Mouse (Mus musculus) forebrain, embryonic 14.5 days (tissue): Measurements from ENCODE around the gene Gm21860. TPM values are rescaled to one million over a fixed set of nuclear protein-coding genes. Genes with fewer than 3 reads are reported as not detected.
A peak's percentile ranks its signal among the peaks of the same experiment; 100 is the strongest.
"Not testable (repeated sequence)": the region's sequence is repeated elsewhere in the genome, so short reads cannot be mapped to it uniquely, and the experiment has no call there.

Source experiments
- ATAC-seq: fragments of 200-750 bp; cut with Nextera tagmentation; 2 replicates; pipeline ENCODE4 v1.8.0; 2017; ENCODE audit warnings: mild to moderate bottlenecking, moderate library complexity
- DNase-seq: peaks from one replicate; pipeline ENCODE4 v3.0.0-alpha.2; 2015; ENCODE audit warnings: low spot score
- H3K27ac ChIP-seq: fragments of 300-500 bp; sonication (generic); 2 replicates; pipeline ENCODE4 v1.5.1; 2014; ENCODE audit warnings: low read depth, mild to moderate bottlenecking, control low read depth, low read length, moderate library complexity
- H3K27me3 ChIP-seq: fragments of 300-500 bp; sonication (generic); replicated peaks from 2 replicates; pipeline ENCODE4 v1.6.1; 2014; ENCODE audit warnings: low read length, control low read depth, mixed read lengths; ENCODE audit not compliant: control insufficient read depth, insufficient read depth
- H3K36me3 ChIP-seq: fragments of 300-500 bp; sonication (generic); 2 replicates; pipeline ENCODE4 v1.6.1; 2014; ENCODE audit warnings: low read length, control low read depth; ENCODE audit not compliant: control insufficient read depth, insufficient read depth
- H3K4me1 ChIP-seq: fragments of 300-500 bp; sonication (generic); 2 replicates; pipeline ENCODE4 v1.6.1; 2014; ENCODE audit warnings: antibody characterized with exemption, low read length, control low read depth; ENCODE audit not compliant: control insufficient read depth, insufficient read depth
- H3K4me2 ChIP-seq: fragments of 300-500 bp; sonication (generic); 2 replicates; pipeline ENCODE4 v1.6.1; 2014; ENCODE audit warnings: mild to moderate bottlenecking, control low read depth, low read length
- H3K4me3 ChIP-seq: fragments of 300-500 bp; sonication (generic); 2 replicates; pipeline ENCODE4 v1.5.1; 2014; ENCODE audit warnings: low read depth, low read length, control low read depth
- H3K9ac ChIP-seq: fragments of 300-500 bp; sonication (generic); 2 replicates; pipeline ENCODE4 v1.6.1; 2014; ENCODE audit warnings: mild to moderate bottlenecking, low read length, control low read depth, moderate library complexity
- H3K9me3 ChIP-seq: fragments of 300-500 bp; sonication (generic); replicated peaks from 2 replicates; pipeline ENCODE4 v1.6.1; 2016; ENCODE audit warnings: low read length, control low read depth, mixed read lengths; ENCODE audit not compliant: control insufficient read depth
- WGBS: fragments of 180-500 bp; shearing (Covaris S2); extraction: QIAGEN DNeasy Blood & Tissue Kit; methylation state at CpG from one replicate; pipeline ENCODE4 v1.1.7; 2014; 5-methylcytosine and 5-hydroxymethylcytosine counted together
- polyA plus RNA-seq: library from polyadenylated mRNA; unstranded; fragments of >200 nt; fragmentation: Nextera tagmentation; extraction: Ambion mirVana; gene quantifications from 2 replicates; pipeline ENCODE4 v1.2.1, GENCODE M21; 2014

The Gm21860 gene
- polyA plus RNA-seq, 1 experiment from 2014 or later = not detected

GRCm38 (mm10) chrY:90741006-90741405, 13.6 kb downstream of the Gm21860 start:
- peaks cover 42% of the 10 kb centered on the region for H3K9me3 ChIP-seq
- WGBS = 84% methylated on average over 38 of the region's 38 CpGs

DNA sequence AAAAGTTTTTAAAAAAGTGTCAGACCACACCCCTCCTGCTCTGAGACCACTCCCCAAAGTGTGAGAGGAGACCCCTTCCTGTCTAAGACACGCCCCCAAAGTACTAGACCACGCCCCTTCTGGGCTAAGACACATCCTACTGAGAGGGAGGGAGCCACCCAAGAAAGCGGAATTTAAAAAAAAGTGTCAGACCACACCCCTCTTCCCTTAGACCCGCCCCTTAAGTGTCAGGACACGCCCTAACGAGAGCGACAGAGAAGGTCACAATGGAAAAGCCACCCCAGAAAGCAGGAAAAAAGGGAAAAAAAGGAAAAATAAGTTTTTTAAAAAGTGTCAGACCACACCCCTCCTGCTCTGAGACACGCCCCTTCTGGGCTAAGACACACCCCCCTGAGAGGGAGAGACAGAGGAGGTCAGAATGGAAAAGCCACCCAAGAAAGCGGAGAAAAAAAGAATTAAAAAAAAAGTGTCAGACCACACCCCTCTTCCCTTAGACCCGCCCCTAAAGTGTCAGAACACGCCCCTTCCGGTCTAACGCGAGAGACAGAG, 14.5 kb downstream of the Gm21860 start:
- DNase-seq = peak; percentile 82
- ATAC-seq = peak; percentile 3; the same call in 1 of the 2 replicates
- Histone ChIP-seq H3K4me1 (no peaks in the 10 kb centered on the region), H3K4me2 (no peak overlapping the region), H3K27ac (no peak overlapping the region), H3K27me3 (no peaks in the 10 kb centered on the region), H3K9me3 (peaks cover 42% of the 10 kb centered on the region), H3K4me3 (no peak overlapping the region), H3K36me3 (peaks cover 51% of the 10 kb centered on the region), H3K9ac (no peak overlapping the region)
- WGBS = 56% methylated on average over 14 of the region's 14 CpGs

More at GRCm38 (mm10) chrY:90741006-90741405, 13.6 kb downstream of the Gm21860 start:
- peak; percentile 22 for ATAC-seq
- not testable (repeated sequence) for H3K4me1 ChIP-seq, H3K27me3 ChIP-seq, H3K4me3 ChIP-seq, H3K27ac ChIP-seq, H3K9ac ChIP-seq, H3K4me2 ChIP-seq
- peak; percentile 61 for DNase-seq
- H3K36me3 ChIP-seq = peaks cover 48% of the 10 kb centered on the region

- not testable (repeated sequence) for H3K4me1 ChIP-seq, H3K27ac ChIP-seq, H3K9ac ChIP-seq, H3K4me2 ChIP-seq, H3K4me3 ChIP-seq, H3K27me3 ChIP-seq
- ATAC-seq (peak; percentile 6; the same call in 1 of the 2 replicates), DNase-seq (peak; percentile 64)
- H3K9me3 ChIP-seq = peaks cover 42% of the 10 kb centered on the region
- peaks cover 51% of the 10 kb centered on the region for H3K36me3 ChIP-seq
- 59% methylated on average over 11 of the region's 11 CpGs for WGBS
These were observed 15.0 kb downstream of the Gm21860 start for GRCm38 (mm10) chrY:90739531-90740012.

DNA sequence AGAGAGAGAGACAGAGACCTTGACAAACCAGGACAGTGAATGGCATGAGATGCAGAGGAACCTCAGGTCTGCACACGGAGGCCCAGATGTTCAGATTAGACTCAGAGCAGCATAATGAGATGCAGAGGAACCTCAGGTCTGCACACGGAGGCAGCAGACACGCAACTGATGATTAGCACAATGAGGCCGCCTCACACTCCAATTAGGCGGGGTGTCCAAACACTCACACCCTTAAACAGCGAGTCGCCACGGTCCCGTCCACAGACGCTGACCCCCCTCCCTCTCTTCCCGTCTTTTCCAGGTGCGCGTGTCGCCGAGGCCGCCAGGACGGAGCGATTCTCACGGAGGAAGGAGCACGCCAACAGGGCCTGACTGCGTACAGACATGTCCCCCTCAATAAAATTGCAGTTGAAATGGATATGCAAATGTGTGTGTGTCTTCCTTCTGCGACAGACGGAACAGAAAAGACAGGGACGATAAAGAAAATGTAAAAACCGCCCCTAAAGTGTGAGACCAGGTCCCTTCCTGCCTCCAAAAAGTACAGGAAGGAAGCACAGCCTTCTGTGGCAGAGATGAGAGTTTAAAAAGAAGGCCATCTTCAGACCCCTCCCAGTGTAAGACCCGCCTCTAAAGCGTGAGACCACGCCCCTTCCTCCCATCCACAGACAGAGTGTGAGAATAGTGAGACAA, 15.6 kb downstream of the Gm21860 start:
- 79% methylated on average over 28 of the region's 28 CpGs for WGBS
- not testable (repeated sequence) for H3K27me3 ChIP-seq, H3K4me3 ChIP-seq, H3K27ac ChIP-seq, H3K4me2 ChIP-seq, H3K4me1 ChIP-seq, H3K9ac ChIP-seq
- DNase-seq (peak; percentile 62), ATAC-seq (peak; percentile 22)
- H3K9me3 ChIP-seq = peaks cover 40% of the 10 kb centered on the region
- H3K36me3 ChIP-seq = peaks cover 49% of the 10 kb centered on the region

DNA sequence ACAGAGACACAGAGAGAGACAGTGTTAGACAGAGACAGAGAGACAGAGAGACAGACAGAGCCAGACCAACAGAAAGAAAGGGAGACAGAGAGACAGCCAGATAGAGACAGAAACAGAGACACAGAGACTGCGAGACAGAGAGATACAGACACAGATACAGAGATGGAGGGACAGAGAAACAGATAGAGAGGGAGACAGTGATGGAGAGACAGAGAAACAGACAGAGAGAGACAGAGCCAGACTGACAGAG, 16.3 kb downstream of the Gm21860 start:
- WGBS = 88% methylated on average over 1 of the region's 1 CpGs

GRCm38 (mm10) chrY:90737606-90738430, 16.8 kb downstream of the Gm21860 start:
- 89% methylated on average over 7 of the region's 7 CpGs for WGBS
- Histone ChIP-seq H3K4me3 (no peak overlapping the region), H3K4me2 (no peak overlapping the region), H3K36me3 (peaks cover 49% of the 10 kb centered on the region), H3K9ac (no peak overlapping the region), H3K4me1 (no peaks in the 10 kb centered on the region), H3K27ac (no peak overlapping the region), H3K27me3 (no peaks in the 10 kb centered on the region), H3K9me3 (peaks cover 40% of the 10 kb centered on the region)
- no peak for ATAC-seq
- DNase-seq = no peak

More for the DNA sequence above, 16.3 kb downstream of the Gm21860 start:
- Histone ChIP-seq H3K27me3 (no peaks in the 10 kb centered on the region), H3K4me2 (no peak overlapping the region), H3K4me3 (no peak overlapping the region), H3K4me1 (no peaks in the 10 kb centered on the region), H3K36me3 (peaks cover 49% of the 10 kb centered on the region), H3K9me3 (peaks cover 40% of the 10 kb centered on the region), H3K27ac (no peak overlapping the region), H3K9ac (no peak overlapping the region)
- DNase-seq = no peak
- ATAC-seq = no peak

DNA sequence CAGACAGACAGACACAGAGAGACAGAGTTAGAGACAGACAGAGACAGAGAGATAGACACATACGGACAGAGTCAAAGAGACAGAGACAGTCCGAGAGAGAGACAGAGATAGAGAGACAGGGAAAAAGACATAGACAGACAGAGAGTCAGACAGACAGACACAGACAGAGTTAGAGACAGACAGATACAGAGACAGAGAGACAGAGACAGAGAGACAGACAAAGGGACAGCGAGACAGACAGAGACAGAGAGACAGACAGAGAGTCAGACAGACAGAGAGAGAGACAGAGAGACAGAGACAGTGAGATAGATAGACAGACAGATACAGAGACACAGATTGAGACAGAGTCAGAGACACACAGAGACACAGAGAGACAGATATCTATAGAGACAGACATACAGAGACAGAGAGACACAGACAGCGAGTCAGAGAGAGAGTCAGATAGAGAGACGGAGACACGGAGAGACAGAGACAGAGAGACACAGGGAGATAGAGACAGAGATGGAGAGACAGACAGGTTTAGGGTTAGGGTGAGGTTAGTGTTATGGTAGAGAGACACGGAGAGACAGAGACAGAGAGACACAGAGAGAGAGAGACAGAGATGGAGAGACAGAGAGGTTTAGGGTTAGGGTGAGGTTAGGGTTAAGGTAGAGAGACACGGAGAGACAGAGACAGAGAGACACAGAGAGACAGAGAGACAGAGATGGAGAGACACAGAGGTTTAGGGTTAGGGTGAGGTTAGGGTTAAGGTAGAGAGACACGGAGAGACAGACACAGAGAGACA, 18.2 kb downstream of the Gm21860 start:
- Histone ChIP-seq H3K36me3 (peaks cover 44% of the 10 kb centered on the region), H3K9me3 (peaks cover 33% of the 10 kb centered on the region)
- H3K9ac ChIP-seq, H3K4me3 ChIP-seq, H3K27ac ChIP-seq, H3K4me2 ChIP-seq, H3K27me3 ChIP-seq, ATAC-seq, DNase-seq, H3K4me1 ChIP-seq: not testable (repeated sequence)
- 82% methylated on average over 6 of the region's 9 CpGs for WGBS

DNA sequence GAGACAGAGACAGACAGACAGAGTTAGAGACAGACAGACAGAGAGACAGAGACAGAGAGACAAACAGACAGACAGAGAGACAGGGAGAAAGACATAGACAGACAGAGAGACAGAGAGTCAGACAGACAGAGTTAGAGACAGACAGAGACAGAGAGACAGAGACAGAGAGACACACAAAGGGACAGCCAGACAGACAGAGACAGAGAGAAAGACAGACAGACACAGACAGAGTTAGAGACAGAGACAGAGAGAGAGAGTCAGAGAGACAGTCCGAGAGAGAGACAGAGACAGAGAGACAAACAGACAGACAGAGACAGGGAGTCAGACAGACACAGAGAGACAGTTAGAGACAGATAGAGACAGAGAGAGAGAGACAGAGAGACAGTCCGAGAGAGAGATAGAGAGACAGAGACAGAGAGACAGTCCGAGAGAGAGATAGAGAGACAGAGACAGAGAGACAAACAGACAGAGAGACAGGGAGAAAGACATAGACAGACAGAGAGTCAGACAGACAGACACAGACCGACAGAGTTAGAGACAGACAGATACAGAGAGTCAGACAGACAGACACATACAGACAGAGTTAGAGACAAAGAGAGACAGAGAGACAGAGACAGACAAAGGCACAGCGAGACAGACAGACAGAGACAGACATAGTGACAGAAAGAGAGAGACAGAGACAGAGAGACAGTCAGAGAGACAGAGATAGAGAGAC, 19.3 kb downstream of the Gm21860 start:
- not testable (repeated sequence) for H3K27ac ChIP-seq, H3K4me1 ChIP-seq, H3K4me3 ChIP-seq, ATAC-seq, H3K4me2 ChIP-seq, DNase-seq, H3K27me3 ChIP-seq, H3K9ac ChIP-seq
- peaks cover 25% of the 10 kb centered on the region for H3K9me3 ChIP-seq
- 83% methylated on average over 5 of the region's 5 CpGs for WGBS
- H3K36me3 ChIP-seq = peaks cover 39% of the 10 kb centered on the region
